Mouse (Mus musculus) spleen, adult 2 months (tissue): ENCODE data around the gene Abca17. TPM values are rescaled to one million over a fixed set of nuclear protein-coding genes. Genes with fewer than 3 reads are reported as not detected.

Source experiments
- DNase-seq, 2 experiments: peaks; one replicate each; pipeline versions ENCODE4 v3.0.0 to v3.0.0-alpha.2; 2012 to 2021; ENCODE audit warnings: low spot score in 2 of 2, low read depth in 1 of 2
- H3K27ac ChIP-seq: fragments of 200-500 bp; 2 replicates; pipeline ENCODE4 v1.5.1; 2012; ENCODE audit warnings: low read length, inconsistent platforms; ENCODE audit not compliant: insufficient read depth
- H3K27me3 ChIP-seq: fragments of 200-500 bp; 2 replicates; pipeline ENCODE4 v1.6.1; 2012; ENCODE audit warnings: mild to moderate bottlenecking, moderate library complexity, low read length, inconsistent platforms; ENCODE audit not compliant: control insufficient read depth, insufficient read depth
- H3K36me3 ChIP-seq: fragments of 200-500 bp; 2 replicates; pipeline ENCODE4 v1.6.1; 2012; ENCODE audit warnings: mild to moderate bottlenecking, low read length, inconsistent platforms; ENCODE audit not compliant: control insufficient read depth, insufficient read depth
- H3K4me1 ChIP-seq: fragments of 200-500 bp; 2 replicates; pipeline ENCODE4 v1.6.1; 2011; ENCODE audit warnings: inconsistent platforms; ENCODE audit not compliant: control insufficient read depth, insufficient read depth, insufficient read length
- H3K4me3 ChIP-seq: fragments of 200-500 bp; 2 replicates; pipeline ENCODE4 v1.5.1; 2011; ENCODE audit warnings: mild to moderate bottlenecking, inconsistent platforms; ENCODE audit not compliant: insufficient read depth, insufficient read length; ENCODE audit errors: extremely low read depth
- CTCF ChIP-seq: fragments of 200-500 bp; IDR thresholded peaks from 2 replicates; pipeline ENCODE4 v1.5.1; 2011; ENCODE audit warnings: mild to moderate bottlenecking, inconsistent platforms; ENCODE audit not compliant: insufficient read depth, insufficient read length, insufficient replicate concordance; ENCODE audit errors: extremely low read depth
- POLR2A ChIP-seq: fragments of 200-500 bp; IDR thresholded peaks from 2 replicates; pipeline ENCODE4 v1.6.1; 2011; ENCODE audit warnings: low read depth, low read length, inconsistent platforms
- WGBS: fragments of 180-500 bp; shearing (Covaris S2); methylation state at CpG from one replicate; pipeline ENCODE4 v1.1.7; 2018; 5-methylcytosine and 5-hydroxymethylcytosine counted together
- polyA plus RNA-seq: library from polyadenylated mRNA; depleted of rRNA; stranded (reverse); fragments of >200 nt; gene quantifications from 2 replicates; pipeline ENCODE4 v1.2.3, GENCODE M21; 2012; rRNA removed

The Abca17 gene
- 0.05 and 0.15 TPM in 2 replicates for polyA plus RNA-seq

DNA sequence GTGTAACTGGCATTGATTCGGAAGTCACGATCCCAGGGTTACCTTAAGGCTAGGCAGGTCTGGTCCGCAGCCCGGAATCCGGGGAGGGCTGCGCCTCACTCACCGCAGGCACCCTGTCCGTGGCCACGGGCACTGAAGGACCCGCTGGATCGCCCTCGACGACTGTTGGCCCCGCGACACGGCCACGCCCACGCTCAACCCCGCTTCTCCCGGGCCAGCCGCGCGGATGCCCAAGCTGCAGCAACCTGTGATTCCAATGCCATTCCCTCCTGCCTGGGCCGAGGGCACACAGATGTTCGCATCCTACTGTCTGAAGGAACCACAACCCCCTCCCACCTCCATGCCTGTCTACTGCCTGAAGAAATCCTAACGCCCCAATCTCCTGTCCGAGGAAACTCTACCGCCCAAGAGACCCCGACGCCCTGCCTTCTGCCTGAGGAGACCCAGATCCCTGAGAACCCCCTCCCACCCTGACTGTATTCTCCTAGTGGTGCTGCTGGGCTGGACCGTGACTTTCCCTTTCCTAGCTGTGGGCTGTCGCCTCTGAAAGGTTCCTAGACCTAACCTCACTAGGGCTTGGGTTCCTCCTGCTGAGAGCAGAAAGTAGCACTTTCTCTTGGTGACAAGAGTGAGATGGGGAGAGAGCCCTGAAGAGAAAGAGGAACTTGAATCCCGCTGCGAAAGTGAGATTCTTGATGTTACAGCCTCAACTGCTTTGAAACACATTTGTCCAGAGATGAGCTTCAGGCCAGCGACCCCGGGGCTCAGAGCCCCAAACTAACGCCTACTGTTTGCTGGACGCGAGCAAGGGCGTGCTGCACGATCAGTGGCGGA lies at the start of gene Abca17:
Gene Abca17, minus strand, starts transcription at position 143 of the 834 bp plus-strand sequence.
- WGBS, result 3% methylated on average over 42 of the region's 42 CpGs
- Histone ChIP-seq H3K4me1 (peaks cover 13% of the 10 kb centered on the region), H3K4me3 (peak within 1 kb of the TSS; percentile 88), H3K27ac (peak within 1 kb of the TSS; percentile 86), H3K27me3 (no peaks in the 10 kb centered on the region), H3K36me3 (no peaks in the 10 kb centered on the region)
- peak in 1 of 2 experiments; percentile 31 for DNase-seq
- TF ChIP-seq POLR2A, result no peak
- TF ChIP-seq CTCF, result no peak

GRCm38 (mm10) chr17:24394456-24394855 lies 43.6 kb upstream of the Abca17 start:
- no peak for DNase-seq
- H3K4me3 ChIP-seq, result no peak overlapping the region
- H3K27me3 ChIP-seq, result no peaks in the 10 kb centered on the region
- H3K36me3 ChIP-seq, result peaks cover 10% of the 10 kb centered on the region
- H3K4me1 ChIP-seq, result no peaks in the 10 kb centered on the region
- WGBS, result 89% methylated on average over 7 of the region's 7 CpGs
- TF ChIP-seq CTCF (no peak), POLR2A (no peak)
- no peak overlapping the region for H3K27ac ChIP-seq

DNA sequence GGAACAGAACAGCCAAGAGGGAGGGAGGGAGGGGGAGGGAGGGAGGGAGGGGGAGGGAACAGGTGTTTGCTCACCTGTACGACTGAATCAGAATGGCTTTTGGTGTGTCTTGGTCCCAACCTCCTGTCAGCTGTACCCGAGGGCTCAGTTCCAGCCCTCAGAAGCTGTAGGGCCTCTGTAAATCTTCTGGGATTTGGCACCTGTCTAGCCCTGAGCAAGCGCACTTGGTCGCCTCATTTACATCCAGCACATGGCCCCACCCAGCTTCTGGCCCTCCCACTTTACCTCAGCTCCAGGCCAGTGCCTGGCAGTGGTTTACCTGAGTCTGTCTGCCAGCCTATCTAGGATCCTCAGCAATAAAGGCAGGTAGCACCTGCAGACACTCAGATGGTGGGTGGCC lies 42.7 kb upstream of the Abca17 start:
- no peaks in the 10 kb centered on the region for H3K27me3 ChIP-seq
- peaks cover 10% of the 10 kb centered on the region for H3K36me3 ChIP-seq
- no peaks in the 10 kb centered on the region for H3K4me1 ChIP-seq
- H3K4me3 ChIP-seq, result no peak overlapping the region
- no peak for TF ChIP-seq POLR2A
- TF ChIP-seq CTCF, result no peak
- DNase-seq, result no peak
- H3K27ac ChIP-seq, result no peak overlapping the region
- WGBS, result 79% methylated on average over 4 of the region's 4 CpGs

DNA sequence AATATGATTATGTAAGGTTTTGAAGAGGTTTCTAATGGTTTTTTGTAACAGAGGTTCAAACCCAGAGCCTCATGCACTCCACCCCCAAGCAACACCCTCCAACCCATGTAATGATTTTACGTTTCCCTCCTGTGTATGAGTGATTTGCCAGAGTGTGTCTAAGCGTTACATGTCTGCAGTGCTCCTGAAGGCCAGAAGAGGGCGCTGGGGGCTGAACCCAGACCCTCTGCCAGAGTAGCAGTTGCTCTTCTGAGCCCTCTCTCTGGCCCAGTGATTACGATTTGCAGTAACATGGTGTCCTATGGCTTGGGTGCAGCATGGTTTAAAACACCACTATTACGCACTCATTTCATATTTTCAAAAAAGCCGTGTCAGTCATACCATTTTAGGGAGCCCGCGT lies 40.3 kb upstream of the Abca17 start:
- no peak overlapping the region for H3K4me3 ChIP-seq
- peak; percentile 24; the same call in 1 of the 2 replicates for TF ChIP-seq CTCF
- no peak for TF ChIP-seq POLR2A
- peaks cover 17% of the 10 kb centered on the region for H3K36me3 ChIP-seq
- no peak overlapping the region for H3K27ac ChIP-seq
- H3K27me3 ChIP-seq, result no peaks in the 10 kb centered on the region
- DNase-seq, result peak in 1 of 2 experiments; percentile 22
- WGBS, result 82% methylated on average over 8 of the region's 8 CpGs
- H3K4me1 ChIP-seq, result no peaks in the 10 kb centered on the region

GRCm38 (mm10) chr17:24389865-24390264 lies 39.0 kb upstream of the Abca17 start:
- WGBS, result 31% methylated on average over 2 of the region's 2 CpGs
- H3K4me3 ChIP-seq, result no peak overlapping the region
- no peaks in the 10 kb centered on the region for H3K27me3 ChIP-seq
- no peaks in the 10 kb centered on the region for H3K4me1 ChIP-seq
- peak; percentile 36; the same call in 1 of the 2 replicates for TF ChIP-seq CTCF
- TF ChIP-seq POLR2A, result no peak
- peaks cover 22% of the 10 kb centered on the region for H3K36me3 ChIP-seq
- peak in 1 of 2 experiments; percentile 23 for DNase-seq
- H3K27ac ChIP-seq, result no peak overlapping the region

DNA sequence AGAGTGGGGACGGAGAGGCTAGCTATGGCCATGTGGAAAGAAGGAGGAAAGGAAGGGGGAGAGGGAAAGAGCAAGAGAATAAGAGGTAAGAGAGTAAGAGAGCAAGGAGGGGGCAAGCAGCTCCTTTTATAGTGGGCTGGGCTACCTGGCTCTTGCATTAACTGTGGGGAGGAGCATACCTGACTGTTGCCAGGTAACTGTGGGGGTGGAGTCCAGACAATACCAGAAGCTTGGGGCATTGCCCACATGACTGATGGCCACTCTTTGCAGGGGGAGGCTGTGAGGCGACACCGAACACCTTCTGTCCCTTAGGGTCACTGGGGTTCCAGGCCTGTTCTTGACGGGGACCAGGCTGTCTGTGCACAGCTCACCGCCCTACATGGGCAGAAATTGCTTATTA lies 37.8 kb upstream of the Abca17 start:
- H3K36me3 ChIP-seq, result peaks cover 32% of the 10 kb centered on the region

DNA sequence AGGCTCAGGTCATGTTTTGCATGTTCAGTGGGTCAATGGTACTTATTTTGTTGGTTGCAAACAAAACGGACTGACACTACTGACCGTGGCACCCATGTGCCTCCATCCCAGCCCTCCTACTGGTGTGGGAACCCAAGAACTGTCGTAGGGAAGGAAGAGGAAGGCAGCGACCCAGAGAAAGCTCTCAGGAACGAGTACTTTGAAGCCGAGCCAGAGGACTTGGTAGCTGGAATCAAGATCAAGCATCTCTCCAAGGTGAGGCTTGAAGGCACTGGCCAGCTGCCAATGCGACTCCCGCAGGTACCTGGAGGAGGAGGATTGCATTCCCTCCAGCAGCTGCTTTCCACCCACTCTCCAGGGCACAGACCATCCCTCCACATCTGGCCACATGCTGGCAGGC lies 32.9 kb upstream of the Abca17 start:
- no peaks in the 10 kb centered on the region for H3K4me1 ChIP-seq
- H3K36me3 ChIP-seq, result peaks cover 42% of the 10 kb centered on the region
- no peak overlapping the region for H3K4me3 ChIP-seq
- H3K27me3 ChIP-seq, result no peaks in the 10 kb centered on the region
- H3K27ac ChIP-seq, result no peak overlapping the region
- TF ChIP-seq CTCF (no peak), POLR2A (no peak)
- 91% methylated on average over 8 of the region's 8 CpGs for WGBS
- no peak for DNase-seq

More for the DNA sequence above, 37.8 kb upstream of the Abca17 start:
- Histone ChIP-seq H3K4me3 (no peak overlapping the region), H3K27ac (no peak overlapping the region), H3K4me1 (no peaks in the 10 kb centered on the region), H3K27me3 (no peaks in the 10 kb centered on the region)
- TF ChIP-seq CTCF, result no peak
- no peak for TF ChIP-seq POLR2A
- 95% methylated on average over 5 of the region's 5 CpGs for WGBS
- DNase-seq, result no peak
